Mouse (Mus musculus): ENCODE results near the gene Bmpr2.

The Bmpr2 gene

DNA sequence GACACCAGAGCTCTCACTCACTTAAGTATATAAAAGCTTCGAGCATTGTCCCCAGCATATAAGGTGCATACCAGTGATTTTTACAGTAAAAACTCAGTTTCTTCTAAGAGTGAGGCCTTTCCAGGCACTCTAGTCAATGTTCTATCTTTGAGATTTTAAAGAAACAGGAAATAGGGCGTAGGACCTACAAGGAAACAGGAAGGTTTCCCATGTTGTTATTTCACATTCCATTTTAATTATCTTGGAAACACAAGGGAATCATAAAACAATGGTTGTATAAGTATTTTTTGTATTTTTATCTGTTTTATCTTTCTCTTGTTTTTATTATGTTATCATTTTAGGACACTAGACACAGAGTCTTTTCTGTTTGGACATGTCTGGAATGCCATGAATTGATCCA, 34.7 kb downstream of the Bmpr2 start:
- no peak for DNase-seq

GRCm38 (mm10) chr1:59804363-59804762, 41.2 kb downstream of the Bmpr2 start:
- no peak for DNase-seq

DNA sequence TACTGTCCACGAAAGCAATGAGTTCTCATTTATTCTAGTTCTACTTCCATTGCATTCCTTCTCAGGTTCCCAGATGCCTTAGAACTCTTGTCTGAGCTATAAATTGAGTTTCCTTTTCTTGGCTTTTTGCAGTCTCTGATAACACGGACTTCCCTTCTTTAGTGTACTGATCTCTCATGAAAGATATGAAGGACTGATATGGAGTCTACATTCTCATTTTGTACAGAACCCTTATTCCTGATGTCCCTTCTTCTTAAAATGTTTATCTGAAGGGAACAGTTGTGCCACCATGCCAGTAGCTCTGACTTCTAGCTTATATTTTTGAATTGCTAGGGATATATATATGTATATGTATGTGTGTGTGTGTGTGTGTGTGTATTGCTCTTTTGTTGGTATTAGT, 46.7 kb downstream of the Bmpr2 start:
- no peak for DNase-seq

DNA sequence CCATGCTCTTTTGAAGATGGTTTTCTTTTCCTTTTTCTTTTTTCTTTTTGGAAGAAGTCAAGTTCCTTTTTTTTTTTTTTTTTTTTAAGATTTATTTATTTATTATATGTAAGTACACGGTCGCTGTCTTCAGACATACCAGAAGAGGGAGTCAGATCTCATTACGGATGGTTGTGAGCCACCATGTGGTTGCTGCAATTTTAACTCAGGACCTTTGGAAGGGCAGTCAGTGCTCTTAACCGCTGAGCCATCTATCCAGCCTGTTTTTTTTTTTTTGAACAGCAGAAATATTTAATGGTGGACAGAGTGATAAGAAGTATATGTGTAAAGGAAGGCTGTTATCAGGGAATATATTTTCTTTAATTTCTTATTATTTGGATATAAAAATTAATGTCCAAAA, 49.6 kb downstream of the Bmpr2 start:
- no peak for DNase-seq

DNA sequence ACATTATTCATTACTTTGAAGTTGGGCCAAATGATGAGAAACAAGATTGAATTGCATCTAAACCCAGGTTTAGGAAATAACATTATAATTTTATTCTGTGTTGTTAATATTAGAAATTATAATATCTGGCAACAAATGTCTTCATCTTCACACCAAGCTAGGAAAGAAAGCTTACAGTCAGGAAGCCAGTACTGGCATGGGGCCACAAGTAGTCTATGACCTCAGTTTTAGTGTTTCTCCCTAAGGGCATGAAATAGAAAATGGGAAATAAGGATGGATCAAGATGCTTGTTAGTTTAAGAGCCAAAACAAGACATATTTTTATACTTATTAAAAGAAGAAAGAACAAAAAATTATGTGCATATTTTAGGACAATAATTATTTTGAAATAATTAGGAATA, 62.2 kb downstream of the Bmpr2 start:
- no peak for DNase-seq

DNA sequence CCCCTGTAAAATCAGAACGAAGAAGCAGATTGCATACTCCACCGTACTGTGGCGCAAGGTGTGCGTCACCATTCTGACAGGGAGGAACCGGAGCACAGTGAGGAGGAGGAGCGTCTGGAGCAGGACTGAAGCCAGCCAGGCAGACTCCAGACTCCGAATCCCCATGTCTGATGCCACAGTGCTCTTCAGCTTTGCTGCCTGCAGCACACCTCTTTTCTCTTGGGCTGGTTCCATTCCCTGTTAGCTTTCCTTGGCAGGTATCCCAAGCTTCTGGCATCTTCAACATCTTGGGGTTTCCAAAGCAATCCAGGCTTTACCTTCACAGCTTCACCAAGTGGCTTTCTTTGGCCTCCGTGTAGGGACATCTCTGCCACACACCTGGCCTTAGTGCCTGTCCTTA, 63.4 kb downstream of the Bmpr2 start:
- no peak for DNase-seq

- no peak for DNase-seq
Observed at GRCm38 (mm10) chr1:59829410-59829809, 66.2 kb downstream of the Bmpr2 start.

DNA sequence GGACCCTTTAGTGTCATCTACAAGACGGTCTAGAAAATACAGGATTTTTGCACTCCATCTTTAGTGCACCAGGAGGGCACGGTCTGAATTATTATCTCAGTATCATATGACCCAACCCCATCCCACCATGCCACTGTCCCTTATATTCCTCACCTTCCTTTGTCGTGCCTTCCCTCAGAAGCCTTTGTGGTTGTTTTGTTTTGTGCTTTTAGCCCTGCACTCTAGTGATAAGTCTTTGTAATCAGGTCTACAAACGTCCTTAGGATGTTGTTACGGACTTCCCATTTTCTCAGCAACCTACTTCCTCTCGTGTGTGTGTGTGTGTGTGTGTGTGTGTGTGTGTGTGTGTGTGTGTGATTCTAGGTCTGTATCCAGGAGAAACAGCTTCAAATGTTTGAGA, 67.0 kb downstream of the Bmpr2 start:
- DNase-seq, result no peak

DNA sequence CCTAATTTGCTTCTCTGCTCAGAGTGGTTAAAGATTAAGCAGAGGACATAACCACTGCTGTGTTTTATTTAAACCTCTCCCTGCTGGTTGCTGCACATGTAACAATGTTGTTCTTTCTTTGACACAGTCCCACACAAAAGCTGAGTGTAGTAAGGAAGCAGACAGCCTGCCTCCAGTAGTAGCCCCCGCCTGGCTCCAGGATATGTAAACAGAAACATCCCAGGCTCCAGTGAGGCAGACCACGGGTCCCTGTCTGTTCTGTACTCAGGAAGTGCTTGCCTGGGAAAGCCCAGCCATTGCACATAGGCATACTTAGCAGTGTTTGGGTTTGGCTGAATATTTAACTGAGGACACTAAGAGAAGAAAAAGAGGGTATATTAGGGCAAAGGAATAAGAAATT, 70.5 kb downstream of the Bmpr2 start:
- peak; percentile 21 for DNase-seq

GRCm38 (mm10) chr1:59848327-59848726, 85.1 kb downstream of the Bmpr2 start:
- no peak for DNase-seq

DNA sequence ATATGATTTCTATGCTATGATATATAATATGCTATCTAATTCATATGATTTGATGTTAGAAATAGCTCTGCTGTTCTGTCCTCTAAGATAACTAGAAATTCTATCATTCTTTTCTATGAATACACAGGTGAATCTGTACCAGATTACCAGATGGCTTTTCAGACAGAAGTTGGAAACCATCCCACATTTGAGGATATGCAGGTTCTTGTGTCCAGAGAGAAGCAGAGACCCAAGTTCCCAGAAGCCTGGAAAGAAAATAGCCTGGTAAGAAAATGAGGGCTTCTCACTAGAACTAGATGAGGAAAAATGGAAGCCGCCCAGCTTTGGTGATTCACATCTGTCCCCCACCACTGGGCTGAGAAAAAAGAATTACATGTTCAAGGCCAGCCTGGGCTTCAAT, 95.8 kb downstream of the Bmpr2 start:
- DNase-seq, result no peak

- DNase-seq, result no peak
Observed at GRCm38 (mm10) chr1:59862144-59862543, 98.9 kb downstream of the Bmpr2 start.

DNA sequence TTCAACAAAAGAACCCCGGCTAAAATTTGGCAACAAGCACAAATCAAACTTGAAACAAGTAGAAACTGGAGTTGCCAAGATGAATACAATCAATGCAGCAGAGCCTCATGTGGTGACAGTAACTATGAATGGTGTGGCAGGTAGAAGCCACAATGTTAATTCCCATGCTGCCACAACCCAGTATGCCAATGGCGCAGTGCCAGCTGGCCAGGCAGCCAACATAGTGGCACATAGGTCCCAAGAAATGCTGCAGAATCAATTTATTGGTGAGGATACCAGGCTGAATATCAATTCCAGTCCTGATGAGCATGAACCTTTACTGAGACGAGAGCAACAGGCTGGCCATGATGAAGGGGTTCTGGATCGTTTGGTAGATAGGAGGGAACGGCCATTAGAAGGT, 104.8 kb downstream of the Bmpr2 start:
- no peak for DNase-seq

GRCm38 (mm10) chr1:59874023-59874422, 110.8 kb downstream of the Bmpr2 start:
- DNase-seq, result no peak

- no peak for DNase-seq
Observed at GRCm38 (mm10) chr1:59878098-59878497, 114.9 kb downstream of the Bmpr2 start.

- DNase-seq, result peak; percentile 43
Observed at GRCm38 (mm10) chr1:59883349-59884134, 120.3 kb downstream of the Bmpr2 start.

- no peak for DNase-seq
Observed at GRCm38 (mm10) chr1:59886899-59887298, 123.7 kb downstream of the Bmpr2 start.

DNA sequence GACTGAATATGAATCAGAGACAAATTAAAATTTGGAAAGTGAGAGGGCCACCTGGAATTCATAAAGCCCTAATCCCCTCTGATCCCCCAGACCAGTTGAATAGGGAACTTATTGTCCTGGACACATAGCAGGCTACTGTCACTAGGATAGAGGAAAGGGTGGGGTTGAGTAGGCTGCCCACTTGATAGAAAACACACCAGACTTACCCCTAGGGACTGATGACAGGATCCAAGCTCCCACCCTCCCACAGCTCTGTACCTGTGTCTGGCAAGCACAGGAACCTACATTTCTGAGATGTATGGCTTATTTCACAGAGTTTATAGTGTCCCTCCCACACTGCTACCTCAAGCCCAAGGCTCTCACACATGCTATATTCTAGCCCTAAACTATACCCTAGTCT, 124.8 kb downstream of the Bmpr2 start:
- no peak for DNase-seq

DNA sequence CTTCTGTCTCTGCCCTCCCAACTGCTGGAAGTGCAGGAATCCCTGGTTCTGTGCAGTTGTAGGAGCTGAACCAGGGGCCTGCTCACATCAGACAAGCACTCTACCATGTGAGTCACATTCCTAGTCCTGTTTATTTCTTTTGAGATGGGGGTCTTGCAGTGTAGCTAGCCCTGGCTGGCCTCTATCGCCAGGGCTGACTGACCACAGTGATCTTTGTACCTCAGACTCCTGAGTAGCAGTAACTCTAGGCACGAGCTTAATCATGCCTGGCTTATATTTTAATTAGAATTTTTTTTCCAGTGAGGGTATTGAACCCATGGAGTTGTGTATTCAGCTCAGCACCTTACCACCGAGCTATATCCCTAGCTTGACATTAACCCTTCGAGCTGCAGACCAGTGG, 128.0 kb downstream of the Bmpr2 start:
- no peak for DNase-seq

DNA sequence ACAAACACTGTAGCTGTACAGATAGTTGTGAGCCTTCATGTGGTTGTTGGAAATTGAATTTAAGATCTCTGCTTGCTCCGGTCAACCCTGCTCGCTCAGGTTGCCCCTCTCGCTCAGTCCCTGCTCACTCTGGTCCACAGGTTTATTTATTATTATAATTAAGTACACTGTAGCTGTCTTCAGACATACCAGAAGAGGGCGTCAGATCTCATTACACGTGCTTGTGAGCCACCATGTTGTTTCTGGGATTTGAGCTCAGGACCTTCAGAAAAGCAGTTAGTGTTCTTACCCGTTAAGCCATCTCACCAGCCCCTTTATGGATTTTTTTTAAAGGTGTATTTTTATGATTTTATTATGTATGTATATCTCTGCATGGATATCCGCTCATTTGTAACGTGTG, 129.6 kb downstream of the Bmpr2 start:
- no peak for DNase-seq

DNA sequence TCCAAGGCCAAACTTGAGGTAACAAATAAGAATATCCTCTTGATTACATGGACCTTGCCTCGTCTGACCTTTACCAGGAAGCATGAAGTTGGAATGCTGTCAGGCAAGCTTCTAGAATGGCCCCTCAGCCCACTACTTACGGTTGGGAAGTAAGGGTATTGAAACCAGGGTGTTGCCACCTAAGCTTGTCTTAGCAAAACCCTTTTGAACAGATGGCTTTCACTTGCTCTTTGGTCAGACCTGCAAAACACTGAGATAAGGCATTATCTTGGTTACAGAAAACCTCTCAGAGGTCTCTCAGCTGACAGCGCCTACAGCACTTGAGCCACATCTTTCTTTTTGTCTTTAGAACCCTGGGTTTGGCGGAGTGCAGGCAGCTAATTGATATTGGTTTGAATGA, 130.8 kb downstream of the Bmpr2 start:
- no peak for DNase-seq

DNA sequence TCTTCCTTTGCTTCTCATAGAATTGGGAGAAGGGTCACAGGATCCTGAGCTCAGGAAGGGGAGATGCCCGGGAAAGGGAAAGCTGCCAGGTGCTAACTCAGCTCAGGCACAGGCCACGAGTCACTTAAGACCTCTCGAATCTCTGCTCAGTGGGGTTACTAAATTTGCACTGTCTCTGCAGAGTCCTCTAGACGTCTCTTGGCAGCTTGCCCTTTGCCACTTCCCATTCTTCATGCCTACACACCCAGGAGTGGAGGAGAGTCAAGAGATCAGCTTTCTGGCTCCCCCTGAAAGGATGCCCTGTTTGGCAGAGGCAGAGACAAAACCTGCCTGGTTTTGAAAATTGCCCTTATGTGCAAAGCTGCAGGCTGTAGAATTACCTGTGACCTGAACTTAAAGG, 132.3 kb downstream of the Bmpr2 start:
- peak; percentile 61 for DNase-seq

DNA sequence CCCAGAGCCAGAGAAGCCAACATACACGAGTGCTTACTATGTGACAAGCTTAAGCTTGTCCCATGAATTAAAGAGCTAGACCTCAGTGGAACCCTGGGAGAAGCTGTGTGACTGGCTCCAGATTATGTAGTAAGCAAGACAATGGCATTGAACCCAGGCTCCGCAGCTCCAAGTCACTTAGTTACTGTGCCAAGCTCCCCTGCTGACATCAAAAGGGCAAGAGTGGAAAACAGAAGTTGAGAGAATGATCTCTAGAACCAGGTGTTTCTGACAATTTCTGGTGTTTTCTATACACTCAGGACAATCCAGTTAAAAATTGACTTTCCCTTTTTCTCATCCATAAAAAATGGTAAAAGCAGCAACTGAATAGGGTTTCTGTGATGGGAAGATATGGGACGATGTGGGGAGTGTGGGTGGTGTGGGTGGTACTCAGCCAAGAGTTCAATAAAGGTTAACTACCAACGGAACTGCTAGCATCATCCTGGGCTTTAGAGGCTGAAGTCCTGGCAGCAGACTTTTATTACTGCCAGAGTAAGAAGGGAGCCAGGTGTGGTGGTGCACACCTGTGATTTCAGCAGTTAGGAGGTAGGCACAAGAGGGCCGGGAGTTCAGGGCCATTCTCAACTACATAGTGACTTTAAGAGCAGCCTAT, 134.1 kb downstream of the Bmpr2 start:
- no peak for DNase-seq

DNA sequence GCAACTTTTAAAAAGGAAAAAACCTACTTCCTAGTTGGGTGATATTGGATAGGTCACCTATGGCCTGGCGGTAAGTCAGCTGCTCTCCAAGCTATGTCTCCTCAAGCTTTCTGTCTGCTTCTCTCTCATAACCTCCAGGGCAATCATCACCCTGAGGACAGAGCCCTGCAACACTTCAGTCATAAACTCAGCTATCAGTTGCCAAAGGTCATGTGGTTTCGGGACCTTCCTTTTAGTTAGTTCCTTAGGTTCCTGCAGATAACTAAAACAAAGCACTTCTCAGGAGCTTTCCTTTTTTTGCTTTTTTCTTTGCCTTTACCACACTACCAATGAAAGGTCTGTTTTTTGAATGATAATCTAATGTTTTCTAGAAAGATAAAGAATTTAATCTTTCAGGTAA, 136.5 kb downstream of the Bmpr2 start:
- no peak for DNase-seq
